Mouse (Mus musculus) lung, embryonic 16.5 days (tissue): ENCODE results near the gene Syt1. TPM values are rescaled to one million over a fixed set of nuclear protein-coding genes. Genes with fewer than 3 reads are reported as not detected.

ENCODE experiments used
- ATAC-seq: fragments of 200-750 bp; cut with Nextera tagmentation; 2 replicates; pipeline ENCODE4 v1.8.0; 2017; ENCODE audit warnings: low read depth, mild to moderate bottlenecking, moderate library complexity
- H3K27ac ChIP-seq: fragments of 300-500 bp; sonication (generic); 2 replicates; pipeline ENCODE4 v1.5.1; 2014; ENCODE audit warnings: mild to moderate bottlenecking, control low read depth, low read length
- H3K27me3 ChIP-seq: fragments of 300-500 bp; sonication (generic); 2 replicates; pipeline ENCODE4 v1.6.1; 2014; ENCODE audit warnings: low read depth, low read length, mixed read lengths; ENCODE audit not compliant: control insufficient read depth, insufficient read depth
- H3K36me3 ChIP-seq: fragments of 300-500 bp; sonication (generic); 2 replicates; pipeline ENCODE4 v1.6.1; 2014; ENCODE audit warnings: low read length; ENCODE audit not compliant: control insufficient read depth, insufficient read depth
- H3K4me1 ChIP-seq: fragments of 300-500 bp; sonication (generic); replicated peaks from 2 replicates; pipeline ENCODE4 v1.6.1; 2014; ENCODE audit warnings: low read length, mixed read lengths; ENCODE audit not compliant: control insufficient read depth, insufficient read depth
- H3K4me2 ChIP-seq: fragments of 300-500 bp; sonication (generic); 2 replicates; pipeline ENCODE4 v1.6.1; 2014; ENCODE audit warnings: low read depth, low read length, control low read depth
- H3K4me3 ChIP-seq: fragments of 300-500 bp; sonication (generic); 2 replicates; pipeline ENCODE4 v1.5.1; 2014; ENCODE audit warnings: mild to moderate bottlenecking, low read length, control low read depth
- H3K9ac ChIP-seq: fragments of 300-500 bp; sonication (generic); 2 replicates; pipeline ENCODE4 v1.6.1; 2014; ENCODE audit warnings: low read length, control low read depth
- H3K9me3 ChIP-seq: fragments of 300-500 bp; sonication (generic); 2 replicates; pipeline ENCODE4 v1.6.1; 2016; ENCODE audit warnings: low read length; ENCODE audit not compliant: control insufficient read depth
- WGBS: fragments of 180-500 bp; shearing (Covaris S2); extraction: QIAGEN DNeasy Blood & Tissue Kit; methylation state at CpG from one replicate; pipeline ENCODE4 v1.1.7; 2014; 5-methylcytosine and 5-hydroxymethylcytosine counted together
- polyA plus RNA-seq: library from polyadenylated mRNA; unstranded; fragments of >200 nt; fragmentation: Nextera tagmentation; extraction: Ambion mirVana; gene quantifications from 2 replicates; pipeline ENCODE4 v1.2.1, GENCODE M21; 2015

Syt1 gene
- polyA plus RNA-seq, 1 experiment from 2014 or later = 0.83 TPM

DNA sequence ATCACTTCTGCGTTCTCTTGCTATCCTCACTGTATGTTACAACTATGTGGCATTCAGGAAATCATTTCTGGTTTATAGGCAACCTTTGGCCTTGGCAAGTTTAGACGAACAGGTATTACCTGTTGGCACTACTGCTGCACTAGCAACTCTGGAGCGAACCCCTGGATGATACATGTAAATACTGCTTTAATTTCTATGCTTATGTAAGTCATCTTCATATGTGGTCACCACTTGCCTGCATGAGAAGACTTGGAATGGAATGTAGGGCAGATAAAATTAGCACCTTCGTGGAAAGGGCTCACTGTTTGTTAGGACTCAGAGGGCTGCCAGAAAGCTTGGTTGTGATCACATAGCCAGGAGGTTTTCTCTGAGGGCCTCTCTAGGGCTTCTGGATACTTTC is 142.6 kb downstream of the Syt1 start:
- ATAC-seq = no peak
- no peak overlapping the region for H3K4me2 ChIP-seq
- no peak overlapping the region for H3K27ac ChIP-seq
- no peak overlapping the region for H3K9ac ChIP-seq
- 76% methylated on average over 4 of the region's 4 CpGs for WGBS
- H3K36me3 ChIP-seq = no peaks in the 10 kb centered on the region
- no peaks in the 10 kb centered on the region for H3K27me3 ChIP-seq
- H3K9me3 ChIP-seq = no peaks in the 10 kb centered on the region
- H3K4me1 ChIP-seq = no peaks in the 10 kb centered on the region
- H3K4me3 ChIP-seq = no peak overlapping the region

DNA sequence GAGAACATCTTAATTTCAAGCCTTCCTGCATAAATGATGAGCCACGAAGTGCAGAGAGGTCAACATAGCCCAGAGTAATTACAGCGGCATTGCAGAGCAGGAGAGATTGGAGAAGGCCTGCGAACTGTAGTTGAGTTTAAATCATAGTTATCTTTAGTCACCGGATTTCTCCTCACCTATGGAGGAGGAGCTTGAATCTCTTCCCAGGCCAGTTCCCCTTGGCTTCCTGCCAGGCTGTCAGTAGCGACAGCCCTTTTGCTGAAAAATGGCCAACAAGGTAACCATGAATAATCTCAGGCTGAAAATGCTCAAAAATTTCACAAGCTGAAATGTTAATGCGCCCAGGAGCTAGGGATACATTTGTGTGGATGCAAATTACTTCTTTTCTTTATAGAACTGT is 143.6 kb downstream of the Syt1 start:
- Histone ChIP-seq H3K27ac (no peak overlapping the region), H3K9ac (no peak overlapping the region), H3K4me1 (no peaks in the 10 kb centered on the region), H3K4me2 (no peak overlapping the region), H3K4me3 (no peak overlapping the region), H3K9me3 (no peaks in the 10 kb centered on the region), H3K36me3 (no peaks in the 10 kb centered on the region), H3K27me3 (no peaks in the 10 kb centered on the region)
- 58% methylated on average over 6 of the region's 6 CpGs for WGBS
- no peak for ATAC-seq

DNA sequence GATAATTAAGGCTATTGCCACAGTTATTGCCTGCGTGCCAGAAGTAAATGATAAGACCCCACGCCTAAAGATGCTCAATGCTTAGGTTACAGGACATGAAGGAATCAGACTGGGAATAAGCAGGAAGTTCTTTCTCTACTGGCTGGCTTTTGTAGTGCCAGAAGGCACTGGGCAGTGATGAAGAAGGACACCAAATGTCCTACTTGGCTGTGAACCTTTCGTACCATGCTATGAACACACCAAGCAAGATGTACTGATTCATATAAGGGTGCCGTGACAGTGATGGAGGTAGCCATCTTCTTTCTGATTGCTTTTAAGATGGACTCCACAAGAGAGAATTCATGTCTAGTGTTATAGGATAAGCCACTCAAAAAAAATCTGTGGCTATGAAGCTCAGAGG is 145.2 kb downstream of the Syt1 start:
- Histone ChIP-seq H3K9ac (no peak overlapping the region), H3K4me2 (no peak overlapping the region), H3K27me3 (no peaks in the 10 kb centered on the region), H3K36me3 (no peaks in the 10 kb centered on the region), H3K27ac (no peak overlapping the region), H3K9me3 (no peaks in the 10 kb centered on the region), H3K4me1 (no peaks in the 10 kb centered on the region), H3K4me3 (no peak overlapping the region)
- 90% methylated on average over 4 of the region's 4 CpGs for WGBS
- ATAC-seq = no peak

DNA sequence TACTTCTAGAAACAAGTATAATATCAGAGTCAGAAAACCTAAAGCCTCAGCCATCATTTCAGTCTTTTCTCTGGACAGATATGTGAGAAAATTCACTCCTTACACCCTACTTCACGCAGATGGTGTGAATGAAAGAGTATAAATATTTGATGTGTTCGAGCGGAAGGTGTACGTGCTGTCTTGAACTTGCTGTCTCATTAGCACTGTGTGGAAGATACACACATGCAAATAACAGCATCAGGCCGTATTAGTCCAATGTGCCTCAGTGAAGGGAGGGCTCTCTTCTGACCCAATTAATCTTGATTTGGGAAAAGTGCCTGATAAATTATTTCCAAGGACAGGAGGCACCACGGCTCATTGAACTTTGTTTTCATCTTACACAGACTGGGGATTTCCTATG is 154.8 kb downstream of the Syt1 start:
- no peak overlapping the region for H3K9ac ChIP-seq
- H3K27ac ChIP-seq = no peak overlapping the region
- H3K27me3 ChIP-seq = no peaks in the 10 kb centered on the region
- H3K4me3 ChIP-seq = no peak overlapping the region
- no peak for ATAC-seq
- H3K4me2 ChIP-seq = no peak overlapping the region
- H3K9me3 ChIP-seq = no peaks in the 10 kb centered on the region
- WGBS = 80% methylated on average over 6 of the region's 6 CpGs
- no peaks in the 10 kb centered on the region for H3K36me3 ChIP-seq
- no peaks in the 10 kb centered on the region for H3K4me1 ChIP-seq

DNA sequence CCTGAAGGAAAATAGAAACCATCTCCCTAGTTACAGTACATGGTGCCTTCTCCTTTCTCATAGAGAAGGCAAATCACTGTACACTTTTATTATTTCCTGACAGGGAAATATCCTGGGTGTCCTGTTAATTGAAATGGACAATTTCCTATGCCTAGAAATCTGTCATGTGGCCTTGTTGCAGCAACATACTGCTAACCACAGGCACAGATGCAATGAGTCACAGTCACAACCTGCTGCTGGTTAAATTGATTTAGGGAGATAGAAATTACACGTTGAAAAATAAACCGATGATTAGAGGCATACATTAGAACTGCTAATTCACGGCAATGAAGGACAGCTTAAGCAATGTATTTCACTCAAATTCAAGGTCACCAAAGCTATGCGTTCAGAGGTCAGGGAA is 158.0 kb downstream of the Syt1 start:
- Histone ChIP-seq H3K36me3 (no peaks in the 10 kb centered on the region), H3K4me2 (no peak overlapping the region), H3K9me3 (no peaks in the 10 kb centered on the region), H3K4me1 (no peaks in the 10 kb centered on the region), H3K4me3 (no peak overlapping the region), H3K9ac (no peak overlapping the region), H3K27ac (no peak overlapping the region), H3K27me3 (no peaks in the 10 kb centered on the region)
- WGBS = 55% methylated on average over 4 of the region's 4 CpGs
- no peak for ATAC-seq

DNA sequence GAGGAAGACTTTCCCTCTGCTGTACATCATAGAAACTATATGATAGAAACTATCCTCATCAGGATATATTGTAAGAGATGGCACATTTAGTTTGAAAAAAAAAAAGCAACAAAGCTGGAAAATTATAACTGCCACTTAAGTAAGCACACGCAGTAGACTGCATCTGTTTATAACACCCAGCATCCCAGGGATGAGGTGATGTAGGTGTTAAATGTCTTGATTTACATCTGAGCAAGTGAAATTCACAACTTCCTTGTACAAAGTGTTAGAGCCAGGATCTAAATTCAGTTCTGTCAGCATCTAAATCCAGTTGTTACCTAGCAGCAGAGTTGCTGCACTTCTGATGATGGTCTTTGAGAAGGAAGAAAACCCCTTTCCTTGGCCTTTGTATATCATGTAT is 173.3 kb downstream of the Syt1 start:
- no peak overlapping the region for H3K9ac ChIP-seq
- no peaks in the 10 kb centered on the region for H3K4me1 ChIP-seq
- H3K4me2 ChIP-seq = no peak overlapping the region
- WGBS = 90% methylated on average over 1 of the region's 1 CpGs
- no peaks in the 10 kb centered on the region for H3K27me3 ChIP-seq
- no peak for ATAC-seq
- no peaks in the 10 kb centered on the region for H3K9me3 ChIP-seq
- no peak overlapping the region for H3K27ac ChIP-seq
- H3K4me3 ChIP-seq = no peak overlapping the region
- H3K36me3 ChIP-seq = no peaks in the 10 kb centered on the region

DNA sequence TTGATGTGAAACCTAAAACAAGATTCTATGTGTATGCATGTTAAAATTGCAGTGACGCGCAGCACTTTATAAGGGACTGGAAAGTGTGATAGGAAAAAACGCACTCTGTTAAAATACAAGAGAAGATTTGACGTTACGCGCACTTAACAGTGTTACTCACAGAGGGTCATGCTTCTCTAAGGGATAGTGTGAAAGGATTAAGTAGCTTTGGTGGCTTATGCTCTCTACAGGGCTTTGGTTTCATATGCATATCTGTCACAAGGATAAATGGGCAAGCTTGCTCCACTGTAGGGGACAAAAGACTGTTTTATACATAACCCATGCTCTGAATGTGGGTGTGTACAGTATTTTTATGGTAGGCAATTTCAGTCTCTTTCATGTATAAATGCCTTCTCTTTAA is 178.5 kb downstream of the Syt1 start:
- H3K27me3 ChIP-seq = no peaks in the 10 kb centered on the region
- H3K36me3 ChIP-seq = no peaks in the 10 kb centered on the region
- no peaks in the 10 kb centered on the region for H3K4me1 ChIP-seq
- H3K4me3 ChIP-seq = no peak overlapping the region
- no peak overlapping the region for H3K9ac ChIP-seq
- no peak for ATAC-seq
- WGBS = 87% methylated on average over 6 of the region's 6 CpGs
- H3K9me3 ChIP-seq = no peaks in the 10 kb centered on the region
- H3K27ac ChIP-seq = no peak overlapping the region
- H3K4me2 ChIP-seq = no peak overlapping the region

- Histone ChIP-seq H3K36me3 (no peaks in the 10 kb centered on the region), H3K4me3 (no peak overlapping the region), H3K27me3 (no peaks in the 10 kb centered on the region), H3K9ac (no peak overlapping the region), H3K4me2 (no peak overlapping the region), H3K4me1 (no peaks in the 10 kb centered on the region), H3K27ac (no peak overlapping the region), H3K9me3 (no peaks in the 10 kb centered on the region)
- no peak for ATAC-seq
- WGBS = 75% methylated on average over 6 of the region's 6 CpGs
Observed at GRCm38 (mm10) chr10:108831801-108832200, 179.0 kb downstream of the Syt1 start.

DNA sequence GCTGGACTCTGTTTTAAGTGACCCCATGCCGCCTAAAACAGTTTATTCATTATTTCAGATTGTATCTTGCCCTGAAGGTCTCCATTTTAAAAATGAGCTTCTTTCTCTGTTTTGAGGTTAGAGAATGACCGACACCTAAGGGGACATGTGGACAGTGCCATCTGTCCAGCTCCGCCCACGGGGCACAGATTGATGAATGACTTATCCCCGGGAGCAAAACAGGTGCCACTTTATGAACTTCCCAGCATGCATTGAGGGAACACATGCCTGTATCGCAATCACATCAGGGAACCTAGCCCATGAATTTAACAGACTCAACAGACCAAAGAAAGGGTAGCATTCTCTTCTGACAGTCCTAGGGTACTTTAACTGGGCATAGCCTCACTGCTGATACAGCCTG is 188.5 kb downstream of the Syt1 start:
- H3K9me3 ChIP-seq = no peaks in the 10 kb centered on the region
- no peaks in the 10 kb centered on the region for H3K36me3 ChIP-seq
- H3K9ac ChIP-seq = no peak overlapping the region
- ATAC-seq = no peak
- H3K4me2 ChIP-seq = no peak overlapping the region
- H3K4me1 ChIP-seq = no peaks in the 10 kb centered on the region
- H3K4me3 ChIP-seq = no peak overlapping the region
- no peaks in the 10 kb centered on the region for H3K27me3 ChIP-seq
- no peak overlapping the region for H3K27ac ChIP-seq
- WGBS = 82% methylated on average over 6 of the region's 6 CpGs

- Histone ChIP-seq H3K27me3 (no peaks in the 10 kb centered on the region), H3K9ac (no peak overlapping the region), H3K4me2 (no peak overlapping the region), H3K36me3 (no peaks in the 10 kb centered on the region), H3K9me3 (no peaks in the 10 kb centered on the region), H3K27ac (no peak overlapping the region), H3K4me1 (no peaks in the 10 kb centered on the region), H3K4me3 (no peak overlapping the region)
- no peak for ATAC-seq
- WGBS = 84% methylated on average over 6 of the region's 6 CpGs
Observed at GRCm38 (mm10) chr10:108815339-108815738, 195.4 kb downstream of the Syt1 start.
